Mouse (Mus musculus): Measurements from ENCODE around the gene Sult2a6.

DNA sequence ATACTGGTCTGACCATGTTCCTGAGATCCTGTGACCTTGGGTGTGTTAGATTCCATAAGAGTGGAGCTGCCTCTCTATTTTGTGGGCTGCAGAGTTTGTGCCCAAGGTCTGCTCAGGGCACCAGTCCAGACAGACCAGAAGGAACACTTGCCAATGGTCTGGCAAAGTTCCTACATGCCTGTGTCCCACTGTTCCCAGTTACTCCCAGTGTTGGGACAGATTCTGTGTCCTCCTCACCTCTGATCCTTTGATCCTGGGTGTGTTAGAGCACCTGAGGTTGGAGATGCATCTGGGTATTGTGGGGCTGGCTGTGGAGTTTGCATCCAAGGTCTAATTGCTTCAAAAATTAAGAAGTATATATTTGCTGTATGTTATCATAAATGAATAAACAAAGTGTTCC lies 52.2 kb downstream of the Sult2a6 start:
- TF ChIP-seq MYC (IDR thresholded peaks at IDR 0.05; ENCODE audit: low read depth, low read length) (no peak), CTCF (conservative IDR thresholded peaks at IDR 0.05 in 1 of 2, IDR thresholded peaks at IDR 0.05 in 1 of 2; ENCODE audit: low read depth in 2 of 2, low read length in 2 of 2) (no peak), NRF1 (IDR thresholded peaks at IDR 0.05; ENCODE audit: low read depth, low read length) (no peak), ZKSCAN1 (IDR thresholded peaks at IDR 0.05; ENCODE audit: borderline replicate concordance, low read depth, low read length) (no peak), POLR2A (IDR thresholded peaks at IDR 0.05; ENCODE audit: low read depth, low read length) (no peak), POLR2AphosphoS2 (IDR thresholded peaks at IDR 0.05; ENCODE audit: low read depth, low read length) (no peak), MAX (IDR thresholded peaks at IDR 0.05; ENCODE audit: low read length) (no peak), CHD1 (IDR thresholded peaks at IDR 0.05; ENCODE audit: low read depth, low read length) (no peak)
